Mouse (Mus musculus): ENCODE results near the gene Zfp872. TPM values are rescaled to one million over a fixed set of nuclear protein-coding genes. Genes with fewer than 3 reads are reported as not detected.

Zfp872 gene
- total and polyA plus RNA-seq, 3 experiments, result not detected

DNA sequence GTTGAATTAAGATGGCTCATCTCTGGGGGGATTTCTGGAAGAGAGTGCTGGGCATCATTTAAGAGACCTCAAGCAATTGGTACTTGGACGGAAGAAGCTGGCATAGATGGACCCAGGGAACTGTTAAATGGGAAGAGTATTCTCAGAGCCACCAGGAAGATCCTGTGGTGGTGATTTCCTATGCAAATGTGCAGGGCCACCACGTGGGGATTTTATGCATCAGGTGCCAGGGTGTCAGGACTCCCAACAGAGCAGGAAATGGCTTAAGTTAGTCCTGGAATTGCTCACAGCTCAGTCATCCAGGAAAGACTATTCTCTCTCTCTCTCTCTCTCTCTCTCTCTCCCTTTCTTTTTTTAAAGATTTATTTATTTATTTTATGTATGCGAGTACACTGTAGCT, 28.8 kb downstream of the Zfp872 start:
- H3K4me1 ChIP-seq (ENCODE audit: control insufficient read depth in 1 of 2, insufficient read depth in 2 of 2), result peaks cover 2 to 13% of the 10 kb centered on the region in 2 experiments; a peak in 3 of 4 replicates
- H3K9ac ChIP-seq (ENCODE audit: insufficient read depth, low read depth), result no peak overlapping the region
- peaks cover under 1% of the 10 kb centered on the region for H3K27me3 ChIP-seq (replicated peaks)
- dilution Hi-C loops (cut with MboI; ENCODE audit: extremely low pct_ligation_motif_present, extremely low pct_unique_long_range_greater_than_20kb, low sequenced_read_pairs) (no loop called here), in situ Hi-C loops (cut with MboI; ENCODE audit: low pct_ligation_motif_present, low pct_unique_long_range_greater_than_20kb, low sequenced_read_pairs) (loop anchor here (10.0 kb wide), 1 partner anchor 62 kb away; the partner anchor contains the start of gene Pigyl)
- DNase-seq (ENCODE audit: extremely low read depth), result peak; percentile 32
- no peak overlapping the region for H3K4me2 ChIP-seq (ENCODE audit: insufficient read depth, low read depth, poor library complexity, severe bottlenecking)
- H3K79me2 ChIP-seq (replicated peaks; ENCODE audit: control insufficient read depth, extremely low read depth, insufficient read depth, poor library complexity, severe bottlenecking), result no peaks in the 10 kb centered on the region
- no peak overlapping the region for H3K27ac ChIP-seq (ENCODE audit: insufficient read depth, low read depth)
- H3K9me3 ChIP-seq (replicated peaks; ENCODE audit: low read length), result no peaks in the 10 kb centered on the region
- TF ChIP-seq MAFK (IDR thresholded peaks at IDR 0.05; ENCODE audit: insufficient replicate concordance, low read length), result no peak
- TF ChIP-seq MEF2A (IDR thresholded peaks at IDR 0.05; ENCODE audit: borderline replicate concordance, low read depth, low read length), result no peak
- TF ChIP-seq USF2 (conservative IDR thresholded peaks at IDR 0.05; ENCODE audit: low read depth, low read length), result no peak; the same call in 1 of the 2 replicates
- TF ChIP-seq SIN3A (IDR thresholded peaks at IDR 0.05; ENCODE audit: low read length), result no peak
- no peak for TF ChIP-seq ETS1 (conservative IDR thresholded peaks at IDR 0.05; ENCODE audit: low read depth, low read length)
- TF ChIP-seq CHD1 (IDR thresholded peaks at IDR 0.05; ENCODE audit: low read depth, low read length), result no peak
- peak; percentile 39; the same call in 1 of the 2 replicates for TF ChIP-seq EP300 (IDR thresholded peaks at IDR 0.05; ENCODE audit: low read length)
- no peak for TF ChIP-seq PAX5 (IDR thresholded peaks at IDR 0.05; ENCODE audit: low read length)
- TF ChIP-seq NRF1 (IDR thresholded peaks at IDR 0.05; ENCODE audit: low read depth, low read length), result no peak
- no peak for TF ChIP-seq POLR2AphosphoS2 (IDR thresholded peaks at IDR 0.05; ENCODE audit: low read depth, low read length)
- no peak for TF ChIP-seq E2F4 (IDR thresholded peaks at IDR 0.05; ENCODE audit: insufficient replicate concordance, low read depth, low read length)
- TF ChIP-seq CHD2 (IDR thresholded peaks at IDR 0.05; ENCODE audit: low read length), result no peak
- no peak for TF ChIP-seq ZC3H11A (IDR thresholded peaks at IDR 0.05; ENCODE audit: low read depth, low read length)
- TF ChIP-seq HCFC1 (IDR thresholded peaks at IDR 0.05; ENCODE audit: low read depth, low read length), result no peak
- 0 out of 2 replicates have a peak, but pooled peaks have one; percentile 12 for TF ChIP-seq ELF1 (IDR thresholded peaks at IDR 0.05; ENCODE audit: low read depth, low read length)
- no peak for TF ChIP-seq TBP (conservative IDR thresholded peaks at IDR 0.05; ENCODE audit: low read depth, low read length)
- TF ChIP-seq RAD21 (IDR thresholded peaks at IDR 0.05; ENCODE audit: low read depth, low read length), result no peak
- TF ChIP-seq TCF12 (IDR thresholded peaks at IDR 0.05; ENCODE audit: low read depth, low read length), result 0 out of 2 replicates have a peak, but pooled peaks have one; percentile 16
- TF ChIP-seq BHLHE40 (IDR thresholded peaks at IDR 0.05; ENCODE audit: low read depth, low read length), result peak; percentile 66
- TF ChIP-seq ZNF384 (IDR thresholded peaks at IDR 0.05; ENCODE audit: low read depth, low read length), result no peak
- TF ChIP-seq MYC (IDR thresholded peaks at IDR 0.05; ENCODE audit: low read depth, low read length), result no peak
- TF ChIP-seq SMC3 (IDR thresholded peaks at IDR 0.05; ENCODE audit: low read depth, low read length), result no peak
- TF ChIP-seq IRF4 (IDR thresholded peaks at IDR 0.05; ENCODE audit: low read depth, low read length), result peak; percentile 31; the same call in 1 of the 2 replicates
- TF ChIP-seq MAX (IDR thresholded peaks at IDR 0.05; ENCODE audit: low read length), result 0 out of 2 replicates have a peak, but pooled peaks have one; percentile 40
- no peak overlapping the region for H3K4me3 ChIP-seq (replicated peaks in 1 of 3; ENCODE audit: low read depth in 2 of 3, low read length in 2 of 3, poor library complexity in 1 of 3)
- H3K36me3 ChIP-seq (replicated peaks in 1 of 2; ENCODE audit: control insufficient read depth in 1 of 2, insufficient read depth in 1 of 2, low read length in 1 of 2), result no peaks in the 10 kb centered on the region
